Mouse (Mus musculus): ENCODE measurements around the gene Frmd4b.

DNA sequence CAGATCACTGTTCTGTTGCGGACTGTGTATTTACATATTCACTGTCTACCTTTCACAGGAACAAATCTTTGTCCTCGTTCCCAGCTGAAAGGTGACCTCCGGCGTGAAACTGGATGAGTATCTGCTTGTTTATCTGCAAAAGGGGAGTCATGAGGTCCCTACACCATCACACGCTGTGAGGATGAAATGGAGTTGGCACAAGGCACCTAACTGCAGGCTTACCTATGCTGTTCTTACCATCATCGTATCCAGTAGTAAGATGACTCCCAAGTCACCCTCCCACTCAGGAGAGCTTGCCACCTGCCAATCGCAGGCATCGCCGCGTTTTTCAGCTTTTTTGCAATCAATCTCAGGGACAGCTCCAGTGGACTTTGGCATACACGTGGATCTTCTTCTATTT, 347.7 kb downstream of the Frmd4b start:
- no peak for TF ChIP-seq POLR2A (IDR thresholded peaks at IDR 0.05; ENCODE audit: control insufficient read depth, extremely low read depth, insufficient read depth, low read length, poor library complexity)
- TF ChIP-seq CTCF (IDR thresholded peaks at IDR 0.05; ENCODE audit: borderline replicate concordance, control insufficient read depth, extremely low read depth, insufficient read depth, low read length, poor library complexity): no peak

Data from thymus, adult 2 months (tissue).